ENCODE assay signal across 15 mouse cellular contexts in the genomic region with DNA sequence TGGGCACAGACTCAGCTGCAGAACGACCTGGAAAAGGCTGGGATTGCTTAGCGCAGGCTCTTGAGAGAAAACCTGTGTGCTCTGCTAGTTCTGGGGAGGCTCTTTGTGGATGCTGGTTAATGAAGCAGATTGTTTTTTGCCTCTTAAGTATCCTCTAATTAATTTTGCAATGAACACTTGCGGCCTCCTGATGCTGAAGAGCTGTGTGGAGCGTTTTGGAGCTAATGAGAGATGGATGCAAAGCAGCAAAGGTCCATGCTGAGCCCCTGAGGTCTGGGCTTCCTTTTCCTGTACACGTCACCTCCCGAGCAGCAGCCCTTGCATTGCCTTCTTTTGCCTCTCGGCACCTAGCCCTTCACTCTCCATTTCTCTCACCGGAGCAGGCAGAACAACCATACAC.
DNase-seq lines count a peak whose midpoint lies in the region; ATAC-seq and TF ChIP-seq lines count a peak whose summit lies in the region.
"Had no signal": no experiment of that assay in that cellular context is flagged by ENCODE, and none has a peak within 500 bp of the region (broad histone marks: within the 10 kb centered on the region; RNA-seq: fewer than 3 reads in every experiment).

No protein-coding gene starts in this region.

- H3K4me2 ChIP-seq in midbrain, embryonic 14.5 days (ENCODE audit: low read length) = no peak overlapping the region
- no peak overlapping the region for H3K4me2 ChIP-seq in midbrain, embryonic 11.5 days
- H3K4me2 ChIP-seq in forebrain, embryonic 15.5 days (replicated peaks) = no peak overlapping the region
- H3K4me2 ChIP-seq in neural tube, embryonic 15.5 days = no peak overlapping the region

- H3K4me1 ChIP-seq in midbrain, embryonic 14.5 days (ENCODE audit: control insufficient read depth, insufficient read depth, low read length) = 0 out of 2 replicates have a peak, but pooled peaks cover 4% of the 10 kb centered on the region
- H3K4me1 ChIP-seq in midbrain, embryonic 11.5 days (ENCODE audit: control insufficient read depth, insufficient read depth, low read length) = no peaks in the 10 kb centered on the region
- H3K4me1 ChIP-seq in forebrain, embryonic 15.5 days = peaks cover 16% of the 10 kb centered on the region
- H3K4me1 ChIP-seq in limb, embryonic 10.5 days = peaks cover 10% of the 10 kb centered on the region
- peaks cover 16% of the 10 kb centered on the region for H3K4me1 ChIP-seq in neural tube, embryonic 15.5 days
- no peaks in the 10 kb centered on the region for H3K4me1 ChIP-seq in lung, adult 2 months (ENCODE audit: control insufficient read depth, insufficient read depth, low read length)

- WGBS in midbrain, embryonic 14.5 days = 75% methylated on average over 8 of the region's 8 CpGs
- 82% methylated on average over 8 of the region's 8 CpGs for WGBS in midbrain, embryonic 11.5 days
- 37% methylated on average over 8 of the region's 8 CpGs for WGBS in forebrain, embryonic 15.5 days
- WGBS in limb, embryonic 10.5 days = 84% methylated on average over 8 of the region's 8 CpGs
- 53% methylated on average over 8 of the region's 8 CpGs for WGBS in neural tube, embryonic 15.5 days
- 79% methylated on average over 8 of the region's 8 CpGs for WGBS in lung, adult 2 months

- no peak overlapping the region for H3K4me3 ChIP-seq in midbrain, embryonic 14.5 days (replicated peaks; ENCODE audit: low read depth, low read length)
- no peak overlapping the region for H3K4me3 ChIP-seq in midbrain, embryonic 11.5 days (ENCODE audit: low read depth, low read length)
- no peak overlapping the region for H3K4me3 ChIP-seq in forebrain, embryonic 15.5 days
- H3K4me3 ChIP-seq in limb, embryonic 10.5 days = no peak overlapping the region
- no peak overlapping the region for H3K4me3 ChIP-seq in neural tube, embryonic 15.5 days (replicated peaks)
- H3K4me3 ChIP-seq in lung, adult 2 months (replicated peaks; ENCODE audit: extremely low read depth, low read depth, low read length) = no peak overlapping the region

- H3K36me3 ChIP-seq in midbrain, embryonic 14.5 days (ENCODE audit: control insufficient read depth, insufficient read depth, low read length) = no peaks in the 10 kb centered on the region
- H3K36me3 ChIP-seq in midbrain, embryonic 11.5 days (ENCODE audit: control insufficient read depth, insufficient read depth, low read length) = no peaks in the 10 kb centered on the region
- H3K36me3 ChIP-seq in forebrain, embryonic 15.5 days = no peaks in the 10 kb centered on the region
- H3K36me3 ChIP-seq in limb, embryonic 10.5 days = no peaks in the 10 kb centered on the region
- no peaks in the 10 kb centered on the region for H3K36me3 ChIP-seq in neural tube, embryonic 15.5 days

- no peaks in the 10 kb centered on the region for H3K27me3 ChIP-seq in midbrain, embryonic 14.5 days (ENCODE audit: control insufficient read depth, insufficient read depth, low read length)
- no peaks in the 10 kb centered on the region for H3K27me3 ChIP-seq in midbrain, embryonic 11.5 days (ENCODE audit: control insufficient read depth, insufficient read depth, low read length)
- H3K27me3 ChIP-seq in forebrain, embryonic 15.5 days = no peaks in the 10 kb centered on the region
- no peaks in the 10 kb centered on the region for H3K27me3 ChIP-seq in limb, embryonic 10.5 days (ENCODE audit: low read depth, poor library complexity, severe bottlenecking)
- no peaks in the 10 kb centered on the region for H3K27me3 ChIP-seq in neural tube, embryonic 15.5 days (replicated peaks)

- H3K27ac ChIP-seq in midbrain, embryonic 14.5 days (replicated peaks; ENCODE audit: low read depth, low read length) = peak overlapping the region; percentile 14; the same call in 1 of the 2 replicates
- H3K27ac ChIP-seq in midbrain, embryonic 11.5 days (ENCODE audit: low read depth, low read length) = no peak overlapping the region
- H3K27ac ChIP-seq in forebrain, embryonic 15.5 days (replicated peaks) = peak overlapping the region; percentile 9; the same call in 1 of the 2 replicates
- peak overlapping the region; percentile 9; the same call in 1 of the 2 replicates for H3K27ac ChIP-seq in limb, embryonic 10.5 days
- peak overlapping the region; percentile 46 for H3K27ac ChIP-seq in neural tube, embryonic 15.5 days (replicated peaks)

- H3K9ac ChIP-seq in midbrain, embryonic 14.5 days (replicated peaks; ENCODE audit: low read length) = no peak overlapping the region; the same call in 1 of the 2 replicates
- H3K9ac ChIP-seq in midbrain, embryonic 11.5 days (ENCODE audit: low read length) = no peak overlapping the region
- H3K9ac ChIP-seq in forebrain, embryonic 15.5 days (replicated peaks) = no peak overlapping the region
- no peak overlapping the region for H3K9ac ChIP-seq in neural tube, embryonic 15.5 days (replicated peaks)

- peak; percentile 33 for DNase-seq in midbrain, embryonic 14.5 days
- DNase-seq in midbrain, embryonic 11.5 days (ENCODE audit: low spot score, missing footprints) = no peak
- DNase-seq in limb, embryonic 10.5 days (ENCODE audit: low spot score) = no peak
- no peak for DNase-seq in testis, postnatal 14 days (ENCODE audit: low spot score)
- DNase-seq in lung, adult 2 months = no peak
- DNase-seq: adrenal gland, postnatal 36 days; cerebellum, adult 9-10 months; gastrocnemius, postnatal 10 days; kidney, adult 2 months; layer of hippocampus, postnatal 36 days; lung, postnatal 14 days; right cerebral cortex, postnatal 25 days; thymus, postnatal 14 days had no signal

- H3K9me3 ChIP-seq in midbrain, embryonic 14.5 days (ENCODE audit: control insufficient read depth, low read length) = no peaks in the 10 kb centered on the region
- no peaks in the 10 kb centered on the region for H3K9me3 ChIP-seq in midbrain, embryonic 11.5 days (ENCODE audit: control insufficient read depth, low read length)
- H3K9me3 ChIP-seq in forebrain, embryonic 15.5 days = no peaks in the 10 kb centered on the region
- no peaks in the 10 kb centered on the region for H3K9me3 ChIP-seq in limb, embryonic 10.5 days (replicated peaks)
- H3K9me3 ChIP-seq in neural tube, embryonic 15.5 days (replicated peaks) = no peaks in the 10 kb centered on the region

- TF ChIP-seq POLR2A in lung, adult 2 months (IDR thresholded peaks at IDR 0.05; ENCODE audit: borderline replicate concordance, extremely low read depth, low read depth, low read length) = no peak

- TF ChIP-seq CTCF in lung, adult 2 months (IDR thresholded peaks at IDR 0.05; ENCODE audit: insufficient read depth, low read length) = no peak

- no peak for ATAC-seq in midbrain, embryonic 14.5 days (ENCODE audit: low FRiP score, low TSS enrichment)
- ATAC-seq in midbrain, embryonic 11.5 days (ENCODE audit: low FRiP score) = no peak
- no peak for ATAC-seq in forebrain, embryonic 15.5 days (replicated peaks)
- peak; percentile 40; the same call in 1 of the 2 replicates for ATAC-seq in neural tube, embryonic 15.5 days (ENCODE audit: low FRiP score)
